Mouse (Mus musculus): Measurements from ENCODE around the gene Sema3d.

Gene Sema3d

DNA sequence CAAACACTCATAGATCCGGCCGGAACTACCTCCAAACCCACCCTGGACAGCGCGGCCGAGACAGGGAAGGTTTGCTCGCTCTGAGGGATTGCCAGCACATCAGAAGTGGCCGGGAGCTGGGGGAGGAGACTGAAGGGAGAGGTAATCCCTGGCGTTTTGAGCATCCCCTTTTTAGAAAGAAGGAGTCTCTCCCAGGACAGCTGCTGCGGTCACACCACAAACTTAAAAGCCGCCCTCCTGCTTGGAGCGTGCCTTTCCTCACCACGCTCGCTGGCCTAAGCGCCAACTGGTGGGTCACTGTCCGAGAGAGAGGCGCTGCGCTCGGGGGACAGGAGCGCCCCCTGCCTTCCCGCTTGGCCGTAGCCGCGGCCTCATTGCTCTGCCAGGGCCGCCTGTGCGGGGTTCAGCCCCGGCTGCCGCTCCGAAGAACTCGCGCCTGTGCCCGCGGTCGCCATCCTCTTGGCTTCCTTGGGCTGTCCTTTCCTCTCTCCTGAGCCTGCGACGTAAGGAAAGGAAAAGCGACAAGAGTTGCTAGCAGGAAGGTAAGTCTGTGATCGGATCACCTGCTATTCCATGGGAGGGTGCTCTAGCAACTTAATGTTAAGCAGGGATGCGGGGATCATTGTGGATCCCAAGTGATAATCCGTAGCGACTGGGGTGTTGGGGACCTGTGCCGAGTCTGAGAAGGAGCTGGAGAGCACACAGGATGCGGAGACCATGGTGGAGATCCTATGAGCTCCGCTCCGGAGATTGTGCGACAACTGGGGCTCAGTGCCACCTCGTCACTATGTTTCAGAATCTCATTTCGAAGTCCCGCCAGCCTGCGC is at the start of gene Sema3d:
Gene Sema3d (plus strand): TSS at position 253 of the 827 bp plus-strand sequence.
- in situ Hi-C loops (cut with MseI, MboI): no loop called here

DNA sequence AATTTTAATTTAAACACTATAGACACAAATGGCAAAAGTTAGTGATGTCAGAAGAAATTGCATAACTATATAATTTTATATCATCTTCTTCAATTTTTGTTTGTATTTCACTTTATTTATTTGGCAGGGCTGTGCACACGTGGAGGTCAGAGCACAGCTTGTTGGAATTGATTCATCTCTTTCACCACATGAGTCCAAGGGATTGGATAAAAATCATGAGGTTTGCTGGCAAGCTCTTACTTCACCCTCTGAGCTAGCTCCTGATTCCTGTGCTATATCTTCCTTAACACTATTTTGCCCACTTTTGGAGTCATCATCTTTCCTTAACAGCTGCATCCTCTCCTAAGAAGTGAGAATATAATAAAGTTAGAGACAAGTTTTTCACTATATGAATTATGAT is 5.9 kb upstream of the Sema3d start:
- in situ Hi-C loops (cut with MseI, MboI): no loop called here

DNA sequence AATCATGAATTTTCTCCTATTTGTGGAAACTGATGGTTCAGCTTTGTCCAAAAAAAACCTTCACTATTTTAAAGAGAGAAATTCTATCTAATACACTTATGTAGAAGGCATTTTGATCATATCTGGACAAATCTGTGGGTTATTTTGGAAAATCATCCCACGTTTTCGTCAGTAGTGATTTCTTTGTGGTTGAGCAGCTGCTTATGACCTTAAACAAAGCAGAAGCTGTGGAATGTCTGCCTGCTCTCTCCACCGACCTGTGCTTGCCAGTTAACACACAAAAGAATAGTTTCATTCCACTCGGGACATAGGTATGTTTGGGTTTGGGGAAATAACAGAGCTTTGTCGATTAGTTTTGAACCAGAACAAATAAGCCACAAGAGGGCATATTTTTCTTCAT is 4.3 kb upstream of the Sema3d start:
- in situ Hi-C loops (cut with MseI, MboI): no loop called here

DNA sequence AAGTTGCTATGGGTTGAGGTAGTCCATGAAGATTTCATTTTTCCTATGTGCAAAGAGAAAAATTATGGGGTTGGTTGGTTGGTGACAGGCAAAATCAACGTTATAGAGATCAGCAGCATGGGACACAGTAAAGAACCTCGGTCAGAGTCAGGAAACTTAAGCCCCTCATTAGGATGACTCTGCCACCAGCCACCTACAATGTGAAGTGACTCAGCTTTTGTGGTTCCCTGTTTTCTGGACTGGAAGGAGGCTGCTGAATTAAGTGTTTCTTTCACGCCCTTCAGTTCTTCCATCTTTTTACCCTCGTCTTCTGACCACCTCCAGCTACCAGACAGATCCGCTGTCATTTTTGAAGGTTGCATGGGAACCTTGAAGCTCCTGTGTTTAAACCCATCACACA is 1.2 kb upstream of the Sema3d start:
- in situ Hi-C loops (cut with MseI, MboI): no loop called here

DNA sequence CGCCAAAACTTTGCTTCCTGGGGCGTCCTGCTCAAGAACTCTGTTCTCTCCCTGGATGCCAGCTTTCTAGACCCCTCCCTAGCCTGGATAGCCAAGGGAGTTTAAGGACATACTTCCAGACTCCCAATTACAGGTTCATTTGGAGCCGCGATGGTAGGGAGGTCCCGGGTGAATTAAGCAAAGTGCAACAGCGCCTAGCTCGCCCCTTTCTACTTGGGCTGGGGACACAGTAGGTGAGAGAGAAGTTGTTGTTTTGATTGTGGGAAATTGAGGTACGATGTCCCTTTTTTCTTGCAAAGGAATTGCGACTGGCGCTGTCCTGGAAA is 738 bp downstream of the Sema3d start:
- in situ Hi-C loops (cut with MseI, MboI): no loop called here

DNA sequence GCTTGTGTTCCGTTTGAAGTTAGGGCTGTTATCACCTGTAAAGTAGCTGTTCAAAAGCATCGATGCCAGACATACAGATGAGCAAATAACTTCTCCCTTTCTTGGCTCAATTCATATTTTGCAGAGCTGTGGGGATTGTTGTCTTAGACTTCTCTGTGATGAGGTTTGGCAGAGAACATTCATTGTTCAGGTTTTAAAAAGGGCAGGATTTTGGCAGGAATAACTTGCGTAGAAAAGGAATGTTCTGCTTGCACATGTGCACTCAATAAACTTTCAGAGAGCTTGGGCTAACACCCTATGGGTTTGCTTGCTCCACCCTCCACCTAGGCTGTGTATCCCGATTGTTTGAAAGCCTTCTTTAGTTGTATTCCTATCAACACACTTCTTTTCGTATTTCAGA is 9.5 kb downstream of the Sema3d start:
- in situ Hi-C loops (cut with MseI, MboI): no loop called here

DNA sequence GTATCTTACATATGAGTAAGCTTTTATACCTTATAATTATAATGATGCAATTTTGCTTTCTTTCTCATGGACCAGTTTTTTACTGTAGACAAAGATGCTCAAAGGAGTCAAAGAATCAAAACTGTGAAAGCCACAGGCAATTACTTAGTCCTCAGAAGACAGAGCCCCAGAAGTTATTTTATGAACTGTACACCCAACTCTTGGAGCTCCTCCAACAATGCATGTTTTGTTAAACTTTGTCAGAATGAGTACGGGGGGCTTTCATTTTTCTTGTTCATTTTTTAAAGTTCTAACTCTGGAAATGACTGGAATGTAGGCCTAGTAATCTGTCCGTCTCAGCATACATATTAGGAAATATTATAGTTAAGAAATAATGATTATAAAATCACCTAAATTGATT is 16.1 kb downstream of the Sema3d start:
- in situ Hi-C loops (cut with MseI, MboI): no loop called here

DNA sequence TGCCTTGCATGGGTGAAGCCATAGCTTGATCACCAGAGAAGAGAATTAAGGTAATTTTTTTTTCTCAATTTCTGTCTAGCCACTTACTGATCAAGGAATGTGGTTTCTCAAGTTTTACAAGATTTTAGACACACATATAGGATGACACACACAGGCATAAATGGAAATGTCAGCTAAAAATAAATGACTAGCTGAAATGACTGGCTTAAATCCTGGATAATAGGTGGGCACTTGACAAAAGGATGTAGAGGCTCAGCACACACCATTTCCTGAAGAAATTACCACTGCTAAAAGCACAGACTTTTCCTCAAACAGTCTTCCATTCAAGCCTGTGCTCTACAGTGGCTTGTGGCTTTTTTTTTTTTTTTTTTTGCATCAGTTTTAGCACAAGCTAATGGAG is 21.0 kb downstream of the Sema3d start:
- in situ Hi-C loops (cut with MseI, MboI): no loop called here

DNA sequence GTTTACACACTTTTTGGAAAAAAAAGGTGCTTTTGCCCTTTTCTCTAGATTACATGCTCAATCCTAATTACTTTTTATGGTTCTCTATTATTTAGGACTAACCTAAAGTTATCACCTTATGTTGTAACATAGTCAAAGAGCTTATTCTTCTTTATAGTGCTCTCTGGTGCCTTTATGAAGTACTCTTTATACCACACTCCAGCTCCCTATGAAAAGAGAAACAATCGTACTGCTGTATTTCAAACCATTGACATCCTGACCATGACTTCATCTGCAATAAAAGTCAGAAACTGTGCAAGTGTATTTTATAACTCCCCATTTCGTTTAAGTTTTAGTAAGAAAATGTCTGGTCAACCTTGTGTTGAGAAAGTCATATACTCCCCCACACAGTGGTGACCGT is 29.4 kb downstream of the Sema3d start:
- in situ Hi-C loops (cut with MseI, MboI): no loop called here

DNA sequence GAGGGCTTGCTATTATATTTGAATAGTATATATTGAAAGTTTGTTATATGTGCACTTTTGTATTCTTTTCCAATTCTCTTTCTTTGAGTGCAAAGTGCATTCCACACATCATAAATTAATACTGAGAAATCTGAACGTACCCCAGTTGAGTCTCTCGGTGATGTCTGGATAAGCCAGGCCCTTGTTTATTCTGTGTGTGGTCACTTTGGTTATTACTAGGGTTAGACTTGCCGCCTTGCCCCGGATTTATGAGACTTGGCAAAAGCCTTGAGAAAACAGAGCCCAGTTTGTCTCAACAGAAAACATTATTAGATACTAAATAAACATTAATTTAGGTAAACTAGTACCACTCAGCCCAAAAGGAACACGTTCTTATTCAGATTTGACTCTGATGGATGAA is 40.1 kb downstream of the Sema3d start:
- in situ Hi-C loops (cut with MseI, MboI): no loop called here

DNA sequence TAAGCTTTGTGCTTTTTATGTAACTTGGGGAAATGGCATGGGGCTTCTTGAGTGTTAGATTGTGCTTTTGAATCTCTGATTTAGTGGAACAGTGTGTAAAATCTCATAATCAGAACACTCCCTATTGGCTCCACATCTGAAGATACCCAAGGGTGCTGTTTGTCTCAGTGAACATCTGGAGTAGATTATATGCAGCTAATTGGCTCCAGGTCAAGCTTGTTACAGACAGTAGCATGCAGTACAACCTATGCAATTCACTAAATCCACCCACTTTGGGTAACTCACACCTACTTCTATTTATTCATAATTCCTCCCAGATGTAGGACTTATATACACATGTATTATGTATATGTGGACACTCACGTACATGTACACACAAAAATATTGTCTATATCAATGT is 58.6 kb downstream of the Sema3d start:
- in situ Hi-C loops (cut with MseI, MboI): no loop called here

DNA sequence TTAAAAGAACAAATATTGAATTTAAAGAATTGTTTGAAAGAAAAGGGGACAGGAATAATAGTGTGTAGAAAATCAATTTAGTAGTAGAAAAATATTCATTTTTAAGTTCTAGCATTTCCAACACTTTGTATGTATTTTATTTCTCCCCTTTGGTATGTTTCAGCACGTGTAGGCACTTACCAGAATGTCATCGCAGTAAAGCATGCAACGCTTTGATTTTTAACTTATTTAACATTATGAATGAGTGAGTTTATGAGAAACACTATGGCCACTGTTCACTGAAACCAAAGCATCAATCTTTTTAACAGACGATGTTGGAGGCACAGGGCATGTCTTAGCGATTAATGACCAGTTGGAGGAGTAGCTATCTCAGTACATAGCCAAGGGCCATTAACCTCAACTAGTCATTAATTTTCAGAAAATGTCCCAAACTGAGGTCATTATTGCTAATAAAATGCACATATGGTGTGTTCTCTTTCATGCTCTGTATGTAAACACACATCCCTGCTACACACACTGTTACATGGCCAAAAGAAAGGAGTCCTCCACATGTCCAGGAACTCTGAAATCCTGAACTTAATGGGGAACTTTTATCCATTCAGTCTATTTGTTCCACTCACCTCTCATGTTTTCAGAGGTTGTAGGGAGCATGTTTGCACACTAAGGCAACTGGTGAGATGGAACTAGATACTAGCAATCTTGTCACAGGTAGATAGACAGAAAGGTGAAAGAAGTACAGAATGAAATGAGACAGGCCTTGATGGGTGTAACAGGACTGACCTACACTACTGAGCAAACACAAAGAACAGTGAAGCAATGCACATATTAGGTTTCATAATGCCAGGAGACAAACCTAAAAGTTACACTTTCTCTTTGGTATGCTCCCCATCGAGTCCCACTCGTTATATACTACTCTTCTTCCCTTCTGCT is 59.3 kb downstream of the Sema3d start:
- in situ Hi-C loops (cut with MseI, MboI): no loop called here

DNA sequence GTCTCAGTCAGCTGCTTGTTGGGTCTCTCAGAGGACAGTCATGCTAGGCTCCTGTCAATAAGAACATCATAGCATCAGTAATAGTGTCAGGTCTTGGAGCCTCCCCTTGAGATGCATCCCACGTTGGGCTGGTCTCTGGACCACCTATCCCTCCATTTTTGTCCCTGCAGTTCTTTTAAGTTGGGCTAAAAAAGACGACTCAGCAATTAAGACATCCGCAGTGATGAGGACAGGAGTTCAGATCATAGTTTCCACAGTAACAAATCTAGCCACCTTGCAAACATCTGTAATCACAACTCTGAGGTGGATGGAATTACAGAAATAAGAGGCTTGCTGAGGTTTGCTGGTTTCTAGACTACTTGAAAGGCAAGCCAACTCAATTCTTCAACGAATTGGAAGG is 67.9 kb downstream of the Sema3d start:
- in situ Hi-C loops (cut with MseI, MboI): no loop called here

DNA sequence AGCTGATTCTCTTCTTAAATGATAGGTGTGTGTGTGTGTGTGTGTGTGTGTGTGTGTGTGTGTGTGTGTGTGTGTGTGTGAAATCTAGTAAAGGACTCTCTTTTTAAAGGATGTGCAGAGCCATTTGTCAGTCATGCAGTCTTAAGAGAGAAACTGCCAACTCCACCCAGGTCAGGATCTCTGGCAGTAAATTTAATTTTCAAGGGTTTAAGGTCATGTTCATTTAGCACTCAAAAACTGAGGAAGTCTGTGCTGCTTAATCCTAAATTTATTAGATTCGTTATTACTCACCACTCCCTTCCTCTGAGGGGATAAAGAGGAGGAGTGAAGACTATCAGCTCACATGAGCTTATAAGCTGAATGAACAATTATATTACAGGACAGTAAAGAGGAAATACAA is 71.8 kb downstream of the Sema3d start:
- in situ Hi-C loops (cut with MseI, MboI): no loop called here

DNA sequence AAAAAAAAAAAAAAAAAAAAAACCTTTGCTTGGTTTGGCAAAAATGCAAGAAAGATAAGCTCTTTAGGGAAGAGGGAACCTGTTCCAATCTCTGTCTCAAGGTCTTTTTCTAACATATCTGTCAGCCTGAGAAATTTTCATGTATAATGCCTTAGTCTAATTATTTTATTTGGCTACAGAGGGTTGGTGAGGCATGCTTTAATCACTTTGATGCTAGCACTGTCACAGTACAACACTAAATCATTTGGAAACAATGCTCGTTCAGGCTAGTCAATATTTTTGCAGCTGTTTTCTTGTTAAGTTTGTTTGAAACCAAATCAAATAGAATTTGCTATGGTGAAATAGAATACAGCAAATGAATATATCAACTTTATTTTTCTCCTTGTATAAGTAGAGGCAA is 74.3 kb downstream of the Sema3d start:
- in situ Hi-C loops (cut with MseI, MboI): no loop called here

DNA sequence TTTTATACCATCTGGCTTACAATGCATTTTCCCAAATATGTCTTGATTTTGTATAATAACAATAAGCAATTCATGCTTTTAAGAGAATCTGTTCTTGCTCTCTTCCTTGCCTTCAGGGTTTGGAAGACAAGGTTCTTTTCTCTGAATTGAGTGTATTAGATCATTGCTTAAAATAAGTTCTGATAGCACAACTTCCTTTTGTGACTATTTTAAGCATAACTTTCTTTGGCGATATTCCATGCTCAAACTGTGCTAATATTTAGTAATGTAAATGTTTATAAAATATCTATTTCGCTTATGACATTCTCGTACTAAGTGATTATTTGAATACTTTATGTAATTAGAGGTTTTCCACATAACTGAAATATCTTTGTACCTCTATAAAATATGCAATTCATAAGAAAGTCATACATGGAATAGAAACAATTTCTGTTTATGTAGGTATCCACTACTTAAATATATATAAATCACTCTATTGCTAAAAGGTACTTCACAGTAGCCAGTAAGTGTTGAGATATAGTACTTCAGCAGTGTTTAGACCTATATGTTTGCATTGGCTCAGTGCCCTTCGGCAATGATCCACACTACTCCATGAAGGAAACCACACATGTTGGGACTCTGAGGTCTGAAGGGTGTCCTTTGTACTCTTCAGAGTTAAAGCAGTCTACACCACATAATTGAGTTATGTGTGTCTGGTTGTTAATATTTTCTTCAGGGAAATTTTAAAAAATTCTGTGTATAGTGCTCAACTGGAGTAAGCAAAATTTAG is 84.6 kb downstream of the Sema3d start:
- in situ Hi-C loops (cut with MseI, MboI): no loop called here

DNA sequence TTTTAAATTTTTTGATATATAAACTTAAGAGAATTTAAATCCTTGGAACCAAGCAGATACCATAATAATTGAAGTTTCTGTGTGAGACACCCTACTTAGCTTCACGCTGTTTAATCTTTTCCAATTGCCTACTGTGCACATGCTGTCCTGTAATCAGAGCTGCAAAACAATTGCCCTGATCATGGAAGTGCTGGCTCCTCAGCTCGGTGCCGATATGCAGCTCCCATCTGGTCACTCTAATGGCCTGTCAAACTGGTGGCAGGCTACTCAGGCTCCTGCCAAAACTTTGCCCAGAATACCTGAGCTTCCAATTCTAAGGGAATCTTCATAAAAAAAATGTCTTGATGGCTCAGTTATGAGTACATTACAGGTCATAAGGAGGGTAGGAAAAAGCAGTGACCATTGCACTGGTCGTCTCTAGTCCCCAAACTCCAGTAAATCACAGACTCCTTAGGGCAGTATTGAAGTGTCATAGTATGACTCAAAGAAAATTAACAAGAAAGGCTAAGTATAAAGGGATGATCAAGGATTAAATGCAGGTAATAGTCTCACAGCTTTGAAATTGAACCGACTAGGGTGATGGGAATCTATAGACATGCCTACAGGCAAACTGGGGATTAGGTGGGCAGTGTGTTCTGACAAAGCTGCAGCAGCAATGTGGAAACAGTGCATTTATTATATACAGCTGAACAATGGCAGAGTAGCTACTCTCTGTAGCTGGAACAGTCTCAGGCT is 91.9 kb downstream of the Sema3d start:
- in situ Hi-C loops (cut with MseI, MboI): no loop called here

DNA sequence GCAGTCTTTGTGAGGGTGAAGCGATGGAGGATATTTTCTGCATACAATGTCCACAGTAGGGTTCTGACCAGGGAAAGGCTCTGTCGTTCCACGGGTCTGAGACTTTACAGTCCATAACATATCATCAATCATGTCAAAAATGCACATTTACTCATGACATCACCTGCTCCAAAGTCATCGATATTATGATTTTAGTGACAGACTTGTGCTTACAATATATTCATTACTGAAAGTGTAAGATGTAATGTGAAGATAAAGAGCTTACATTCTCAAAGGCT is 92.4 kb downstream of the Sema3d start:
- in situ Hi-C loops (cut with MseI, MboI): no loop called here

DNA sequence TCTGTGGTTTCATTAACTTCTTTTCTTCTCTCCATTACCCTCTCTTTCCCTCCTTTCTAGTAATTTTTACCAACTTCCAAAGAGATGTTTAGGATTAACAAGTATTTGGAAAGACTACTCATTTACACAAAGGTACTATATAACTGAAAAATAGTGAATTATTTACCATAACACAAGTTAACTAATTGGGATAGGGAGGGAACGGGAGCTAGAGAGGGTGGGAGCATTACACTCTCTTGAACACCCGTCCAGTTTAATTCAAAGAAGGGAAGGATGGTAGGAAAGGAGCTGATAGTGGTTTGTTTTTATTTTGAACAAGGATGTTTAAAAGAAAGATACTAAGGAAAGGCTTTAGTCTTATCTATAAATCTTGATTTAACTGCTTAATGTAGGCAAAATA is 104.7 kb downstream of the Sema3d start:
- in situ Hi-C loops (cut with MseI, MboI): no loop called here

DNA sequence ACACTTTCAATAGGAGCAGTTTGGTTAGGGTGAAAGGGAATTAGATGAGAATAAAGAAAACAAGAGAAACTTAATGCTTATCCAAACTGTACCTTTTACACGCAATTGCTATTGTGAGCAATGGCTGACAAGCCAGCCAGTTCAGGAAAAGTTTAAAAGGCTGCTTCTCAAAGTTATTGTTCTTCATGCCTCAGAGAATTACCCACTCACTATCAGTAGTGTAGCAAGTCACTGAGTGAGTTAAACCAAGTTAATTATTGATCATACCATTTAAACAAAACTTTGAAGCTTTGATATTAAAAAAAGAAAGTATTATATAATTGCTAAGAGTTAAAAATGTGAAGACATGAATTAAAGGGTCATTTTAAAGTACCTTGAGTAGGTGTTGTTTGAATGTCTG is 108.5 kb downstream of the Sema3d start:
- in situ Hi-C loops (cut with MseI, MboI): no loop called here

DNA sequence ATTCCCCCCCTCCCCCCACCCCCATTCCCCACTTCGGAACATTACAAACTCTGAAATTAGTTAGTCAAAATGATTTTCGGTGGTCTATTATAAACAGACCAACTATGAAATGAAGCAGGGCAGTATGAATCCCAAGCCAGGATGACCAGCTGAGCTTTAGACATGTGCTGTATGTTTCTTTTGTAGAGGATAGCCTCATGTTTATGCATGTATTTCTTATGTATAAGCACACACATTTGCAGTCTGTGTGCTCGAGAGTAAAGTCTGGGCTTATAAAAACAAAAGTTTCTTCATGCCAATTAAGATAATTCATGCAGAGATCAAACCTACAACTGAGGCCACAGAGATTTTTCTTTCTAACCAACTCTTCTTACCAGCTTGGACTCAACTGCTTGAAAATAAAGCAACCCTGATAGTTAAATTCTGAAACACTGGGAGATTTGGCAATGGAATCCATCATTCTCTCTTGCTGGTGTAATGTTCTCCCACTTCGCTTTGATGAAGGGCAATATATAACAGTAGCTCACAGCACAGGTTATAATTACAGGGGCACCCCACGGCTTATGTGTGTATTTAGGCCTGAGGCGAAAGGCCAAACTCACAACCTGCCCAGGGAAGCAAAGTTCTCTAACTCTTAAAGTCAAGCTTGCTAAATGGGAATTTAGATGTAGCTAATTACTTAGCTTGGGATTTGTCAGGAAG is 115.2 kb downstream of the Sema3d start:
- in situ Hi-C loops (cut with MseI, MboI): no loop called here

All from mouse trophoblast stem cell (cell line).